Comparison of ENCODE assay signal across 8 mouse cellular contexts in the genomic region with DNA sequence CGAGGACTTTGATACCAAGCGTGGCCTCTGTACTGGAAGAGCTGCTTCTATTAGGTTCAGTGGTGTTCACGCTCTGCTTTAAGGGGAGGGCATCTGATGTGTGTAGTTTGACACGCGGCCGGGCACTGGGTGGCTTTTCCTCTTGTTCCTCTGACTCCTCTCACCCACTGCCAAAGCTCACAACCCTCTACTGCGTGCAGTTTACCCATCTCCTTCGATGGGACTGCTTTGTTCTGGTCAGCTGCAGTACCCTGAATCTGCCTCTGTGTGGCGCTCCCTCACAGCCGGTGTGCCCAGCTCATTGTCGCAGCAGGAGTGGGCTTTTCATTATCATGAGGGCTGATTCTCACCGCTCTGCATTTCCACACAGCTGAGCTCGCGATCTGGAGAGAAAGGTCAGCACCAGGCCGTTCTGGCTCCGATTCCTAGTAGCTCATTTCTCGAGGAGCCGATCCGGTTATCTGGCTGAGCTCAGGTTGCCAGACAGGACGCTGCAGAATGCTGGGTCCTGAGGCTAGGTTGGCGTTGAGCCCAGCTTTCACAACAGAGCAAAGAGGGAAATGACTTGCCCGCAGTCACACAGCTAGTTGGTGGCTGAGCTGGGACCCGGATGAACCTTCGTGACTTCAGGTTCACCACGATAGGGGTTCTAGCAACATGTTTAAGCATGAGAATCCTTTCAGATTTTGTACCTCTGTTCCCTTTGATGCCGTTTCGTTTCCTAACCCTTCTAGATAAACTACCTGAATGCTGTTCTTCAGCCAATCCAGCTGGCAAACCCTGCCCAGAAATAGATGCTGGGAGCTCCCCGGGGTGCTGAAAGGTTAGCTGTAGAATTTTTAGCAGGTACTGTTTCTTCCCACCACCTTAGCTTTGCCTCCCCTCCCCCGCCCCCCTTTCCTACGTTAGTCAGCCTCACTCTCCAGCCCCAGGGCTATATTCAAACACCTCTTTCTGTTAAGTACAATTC. TPM values are rescaled to one million over a fixed set of nuclear protein-coding genes. Genes with fewer than 3 reads are reported as not detected.
DNase-seq lines count a peak whose midpoint lies in the region; ATAC-seq lines count a peak whose summit lies in the region.

No protein-coding gene starts in this region.

- peak; percentile 79 to 93 for DNase-seq in adrenal gland, adult (ENCODE audit: inconsistent age in 2 of 2, low spot score in 1 of 2)
- peak; percentile 71 for DNase-seq in gastrocnemius, postnatal 14 days
- peak; percentile 61 to 82 for DNase-seq in left cerebral cortex, postnatal 10 days (ENCODE audit: extremely low spot score in 1 of 2, low spot score in 2 of 2)
- DNase-seq in right cerebral cortex, postnatal 14 days, result peak; percentile 63
- peak; percentile 70 to 84 for DNase-seq in urinary bladder, postnatal 4 days (ENCODE audit: low spot score in 2 of 2)

- peaks cover 80% of the 10 kb centered on the region for H3K4me1 ChIP-seq in megakaryocyte, embryonic 14.5 days

- ATAC-seq in common myeloid progenitor, adult 5-6 weeks (replicated peaks; ENCODE audit: low read depth, poor library complexity, severe bottlenecking), result peak; percentile 82
- peak; percentile 86 for ATAC-seq in inflammation-experienced regulatory T-cells, adult 6 months

- peaks cover 16% of the 10 kb centered on the region for H3K9me3 ChIP-seq in megakaryocyte, embryonic 14.5 days

- peak overlapping the region; percentile 90 for H3K4me3 ChIP-seq in megakaryocyte, embryonic 14.5 days (replicated peaks)

- H3K27me3 ChIP-seq in megakaryocyte, embryonic 14.5 days (replicated peaks), result peaks cover 13% of the 10 kb centered on the region

- intact Hi-C loops in gastrocnemius, postnatal 14 days (cut with DNase I; ENCODE audit: low total_unique reads), result loop anchor here (2.0 kb wide), 1 partner anchor 39 kb away; no protein-coding TSS in a partner anchor
- intact Hi-C loops in left cerebral cortex, postnatal 10 days (cut with DNase I), result loop anchor here (5.0 kb wide), 1 partner anchor 43 kb away; no protein-coding TSS in a partner anchor

- peaks cover 38% of the 10 kb centered on the region for H3K36me3 ChIP-seq in megakaryocyte, embryonic 14.5 days (replicated peaks; ENCODE audit: low read length)

RNA-seq across cellular contexts. Expression of gene Cbln3, which starts 10.2 kb away (rescaled TPM):
- not detected in 2 replicates for total RNA-seq in common myeloid progenitor, adult 5-6 weeks (2017)
- total RNA-seq in gastrocnemius, postnatal 14 days (2021), result under 1 TPM; 0.11 to 0.12 TPM
- polyA plus RNA-seq in inflammation-experienced regulatory T-cells, adult 6 months (2017; shearing (Covaris generic)), result under 1 TPM in 1 of 3 experiments, not detected in 2; 0.11 TPM
- under 1 TPM; 0.28 to 0.65 TPM for total RNA-seq in left cerebral cortex, postnatal 10 days (2021)
- 1.2 TPM in 1 of 2 replicates, not detected in the other for polyA plus RNA-seq in megakaryocyte, embryonic 14.5 days (2012; ENCODE audit: insufficient read depth, low replicate concordance)

RNA-seq across cellular contexts. Expression of gene Khnyn, which starts 10.7 kb away (rescaled TPM):
- total RNA-seq in common myeloid progenitor, adult 5-6 weeks (2017), result 17.4 and 20.9 TPM in 2 replicates
- total RNA-seq in gastrocnemius, postnatal 14 days (2021), result 1 to 10 TPM; 7.1 to 8.2 TPM
- 10 to 100 TPM; 10.5 to 13.1 (median 12.8) TPM for polyA plus RNA-seq in inflammation-experienced regulatory T-cells, adult 6 months (2017; shearing (Covaris generic))
- total RNA-seq in left cerebral cortex, postnatal 10 days (2021), result 10 to 100 TPM in 1 of 2 experiments, 1 to 10 TPM in 1; 9.8 to 11.3 TPM
- polyA plus RNA-seq in megakaryocyte, embryonic 14.5 days (2012; ENCODE audit: insufficient read depth, low replicate concordance), result 7.3 and 10.5 TPM in 2 replicates

RNA-seq across cellular contexts. Expression of gene Nynrin, which starts 20.2 kb away (rescaled TPM):
- total RNA-seq in common myeloid progenitor, adult 5-6 weeks (2017), result 5.9 and 6.5 TPM in 2 replicates
- total RNA-seq in gastrocnemius, postnatal 14 days (2021), result 1 to 10 TPM; 7.2 to 7.5 TPM
- under 1 TPM in 1 of 3 experiments, not detected in 2; 0.04 TPM for polyA plus RNA-seq in inflammation-experienced regulatory T-cells, adult 6 months (2017; shearing (Covaris generic))
- total RNA-seq in left cerebral cortex, postnatal 10 days (2021), result 10 to 100 TPM; 12.3 to 13.1 TPM
- polyA plus RNA-seq in megakaryocyte, embryonic 14.5 days (2012; ENCODE audit: insufficient read depth, low replicate concordance), result 0.61 and 1.4 TPM in 2 replicates

RNA-seq across cellular contexts. Expression of gene Sdr39u1, which starts 26.1 kb away (rescaled TPM):
- 7.8 and 11.8 TPM in 2 replicates for total RNA-seq in common myeloid progenitor, adult 5-6 weeks (2017)
- total RNA-seq in gastrocnemius, postnatal 14 days (2021), result 10 to 100 TPM; 82.6 to 85.7 TPM
- polyA plus RNA-seq in inflammation-experienced regulatory T-cells, adult 6 months (2017; shearing (Covaris generic)), result 100 to 1,000 TPM in 1 of 3 experiments, 10 to 100 TPM in 2; 76.4 to 107 (median 93.3) TPM
- 10 to 100 TPM; 90.4 to 96.1 TPM for total RNA-seq in left cerebral cortex, postnatal 10 days (2021)
- 6.6 TPM in 1 of 2 replicates, not detected in the other for polyA plus RNA-seq in megakaryocyte, embryonic 14.5 days (2012; ENCODE audit: insufficient read depth, low replicate concordance)

RNA-seq across cellular contexts. Expression of gene Nfatc4, which starts 51.1 kb away (rescaled TPM):
- total RNA-seq in common myeloid progenitor, adult 5-6 weeks (2017), result not detected in 2 replicates
- 1 to 10 TPM; 7.4 to 7.5 TPM for total RNA-seq in gastrocnemius, postnatal 14 days (2021)
- polyA plus RNA-seq in inflammation-experienced regulatory T-cells, adult 6 months (2017; shearing (Covaris generic)), result not detected
- 1 to 10 TPM; 3.9 to 4.1 TPM for total RNA-seq in left cerebral cortex, postnatal 10 days (2021)
- 0.08 TPM in 1 of 2 replicates, not detected in the other for polyA plus RNA-seq in megakaryocyte, embryonic 14.5 days (2012; ENCODE audit: insufficient read depth, low replicate concordance)

Comparison
In these comparisons a context has a peak if more than half of its experiments do, and no peak if none do; other contexts are left out.
1. Peak in every context shown above with its lines: DNase-seq, ATAC-seq and H3K4me3 ChIP-seq.